In genomic region chr4:99929149-99929612, GRCm38 (mm10) we compare ENCODE assay signal across 8 mouse cellular contexts. TPM values are rescaled to one million over a fixed set of nuclear protein-coding genes. Genes with fewer than 3 reads are reported as not detected.
DNase-seq lines count a peak whose midpoint lies in the region; ATAC-seq lines count a peak whose summit lies in the region.

TSS of gene Pgm1 (plus strand) at chr4:99929414.

- peak within 1 kb of the TSS; percentile 65 for H3K4me3 ChIP-seq in hindbrain, embryonic 12.5 days
- H3K4me3 ChIP-seq in lung, embryonic 15.5 days: peak within 1 kb of the TSS; percentile 66

- H3K4me1 ChIP-seq in hindbrain, embryonic 12.5 days: peaks cover 7% of the 10 kb centered on the region; the same call in 1 of the 2 replicates
- peaks cover 16% of the 10 kb centered on the region for H3K4me1 ChIP-seq in lung, embryonic 15.5 days

- no peaks in the 10 kb centered on the region for H3K36me3 ChIP-seq in hindbrain, embryonic 12.5 days
- no peaks in the 10 kb centered on the region for H3K36me3 ChIP-seq in lung, embryonic 15.5 days

- no peaks in the 10 kb centered on the region for H3K27me3 ChIP-seq in hindbrain, embryonic 12.5 days
- H3K27me3 ChIP-seq in lung, embryonic 15.5 days: no peaks in the 10 kb centered on the region

- H3K9me3 ChIP-seq in hindbrain, embryonic 12.5 days (replicated peaks): no peaks in the 10 kb centered on the region
- H3K9me3 ChIP-seq in lung, embryonic 15.5 days: no peaks in the 10 kb centered on the region

- ATAC-seq in hindbrain, embryonic 12.5 days (ENCODE audit: low FRiP score): peak; percentile 89
- ATAC-seq in lung, embryonic 15.5 days (ENCODE audit: borderline replicate concordance, extremely low read depth, low FRiP score, low TSS enrichment): peak; percentile 84

- WGBS in hindbrain, embryonic 12.5 days: 4% methylated on average over 23 of the region's 23 CpGs
- WGBS in lung, embryonic 15.5 days: 2% methylated on average over 23 of the region's 23 CpGs

- H3K4me2 ChIP-seq in hindbrain, embryonic 12.5 days (replicated peaks): peak within 1 kb of the TSS; percentile 96
- H3K4me2 ChIP-seq in lung, embryonic 15.5 days: peak within 1 kb of the TSS; percentile 82

- H3K9ac ChIP-seq in hindbrain, embryonic 12.5 days: peak within 1 kb of the TSS; percentile 75
- H3K9ac ChIP-seq in lung, embryonic 15.5 days: peak within 1 kb of the TSS; percentile 68

- peak within 1 kb of the TSS; percentile 82 for H3K27ac ChIP-seq in hindbrain, embryonic 12.5 days
- peak within 1 kb of the TSS; percentile 94 for H3K27ac ChIP-seq in lung, embryonic 15.5 days

- DNase-seq in MN1 (ENCODE audit: low spot score): peak; percentile 66
- peak; percentile 48 for DNase-seq in c-Kit-positive CD71-positive TER-119-negative erythroid progenitor cells, embryonic 14.5 days (ENCODE audit: low read depth)
- DNase-seq in frontal cortex, adult 2 months (ENCODE audit: extremely low spot score in 1 of 2, low spot score in 1 of 2): peak; percentile 60 to 78
- peak; percentile 87 for DNase-seq in layer of hippocampus, adult 9-11 months
- DNase-seq in ovary, postnatal 14 days (ENCODE audit: low spot score): peak; percentile 68
- DNase-seq in yolk sac, embryonic 10.5 days (ENCODE audit: low spot score): peak; percentile 93

RNA-seq across cellular contexts. Expression of gene Pgm1, which starts in this region (rescaled TPM):
- 61.9 and 64.6 TPM in 2 replicates for polyA plus RNA-seq in frontal cortex, adult 2 months (2012; rRNA removed)
- polyA plus RNA-seq in hindbrain, embryonic 12.5 days (2016; fragmentation: Nextera tagmentation; extraction: Ambion mirVana): 47.6 and 48.8 TPM in 2 replicates
- polyA plus RNA-seq in lung, embryonic 15.5 days (2015; fragmentation: Nextera tagmentation; extraction: Ambion mirVana): 71.5 and 79.2 TPM in 2 replicates

Comparison
In these comparisons a context has a peak if more than half of its experiments do, and no peak if none do; other contexts are left out.
1. Peak in every context shown above with its lines: DNase-seq, ATAC-seq, H3K4me3 ChIP-seq and H3K27ac ChIP-seq.